Mouse (Mus musculus) ES-E14 (cell line): ENCODE data around the gene Gpatch2.

Experiments
- CHD2 ChIP-seq: IDR thresholded peaks from 2 replicates; pipeline ENCODE4 v1.6.1; 2014; ENCODE audit warnings: mild to moderate bottlenecking, low read depth, low read length, inconsistent platforms
- ZC3H11A ChIP-seq: IDR thresholded peaks from 2 replicates; pipeline ENCODE4 v1.6.1; 2012; ENCODE audit warnings: low read depth, mild to moderate bottlenecking, inconsistent platforms, low read length, borderline replicate concordance
- ZNF384 ChIP-seq: IDR thresholded peaks from 2 replicates; pipeline ENCODE4 v1.6.1; 2012; ENCODE audit warnings: low read depth, low read length, inconsistent platforms

- no peak for TF ChIP-seq ZC3H11A
- no peak for TF ChIP-seq CHD2
- no peak for TF ChIP-seq ZNF384
Observed at GRCm38 (mm10) chr1:187373506-187373905, 158.2 kb downstream of the Gpatch2 start.
